ENCODE assay signal across 9 mouse cellular contexts in the genomic region with DNA sequence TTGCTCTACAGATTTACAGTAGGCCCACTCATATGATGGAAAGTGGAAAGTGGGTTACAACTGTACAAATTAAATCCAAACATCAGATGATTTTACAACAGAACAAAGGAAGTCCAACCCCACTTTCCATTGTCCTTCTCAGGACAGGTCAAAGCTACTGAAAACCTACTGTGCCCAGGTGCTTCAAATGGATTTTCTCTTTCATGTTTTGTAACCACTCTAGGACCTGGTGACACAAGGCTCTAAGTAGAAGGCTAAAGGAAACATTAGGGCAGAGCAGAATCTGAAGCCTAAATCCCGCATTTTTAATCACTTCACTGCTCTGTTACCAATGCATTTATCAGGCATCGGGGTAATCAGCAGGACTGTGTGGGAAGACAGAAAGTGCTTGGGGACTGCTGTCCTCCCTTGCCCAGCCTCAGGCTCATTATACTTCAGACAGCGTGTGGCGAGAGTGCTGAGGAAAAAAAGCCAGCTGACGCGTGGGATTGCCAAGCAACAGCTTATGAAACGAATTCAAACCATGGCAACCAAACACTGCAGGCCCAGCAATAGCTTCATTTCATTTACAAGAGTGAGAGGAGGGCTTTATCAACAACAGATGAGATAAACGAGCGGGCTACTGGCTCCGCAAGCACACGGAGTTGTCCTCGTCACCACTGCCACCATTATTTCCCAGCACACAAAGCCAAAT. TPM values are rescaled to one million over a fixed set of nuclear protein-coding genes. Genes with fewer than 3 reads are reported as not detected.
A peak's percentile ranks its signal among the peaks of the same experiment; 100 is the strongest.
DNase-seq lines count a peak whose midpoint lies in the region; ATAC-seq and TF ChIP-seq lines count a peak whose summit lies in the region.
"Had no signal": no experiment of that assay in that cellular context is flagged by ENCODE, and none has a peak within 500 bp of the region (broad histone marks: within the 10 kb centered on the region; RNA-seq: fewer than 3 reads in every experiment).

No protein-coding gene starts in this region.

- H3K9me3 ChIP-seq in neural tube, embryonic 11.5 days (ENCODE audit: control insufficient read depth, low read length), result no peaks in the 10 kb centered on the region
- H3K9me3 ChIP-seq: embryonic facial prominence, embryonic 13.5 days had no signal

- no peaks in the 10 kb centered on the region for H3K27me3 ChIP-seq in neural tube, embryonic 11.5 days (ENCODE audit: control insufficient read depth, insufficient read depth, low read length)
- H3K27me3 ChIP-seq in heart, adult 2 months (ENCODE audit: control insufficient read depth, insufficient read depth, low read length), result no peaks in the 10 kb centered on the region
- H3K27me3 ChIP-seq: embryonic facial prominence, embryonic 13.5 days had no signal

- DNase-seq in neural tube, embryonic 11.5 days (ENCODE audit: low spot score), result peak; percentile 68
- DNase-seq in neural tube, embryonic 10.5 days (ENCODE audit: extremely low spot score, low spot score), result no peak
- DNase-seq in heart, adult 2 months, result peak; percentile 37 to 45
- DNase-seq in layer of hippocampus, adult 2 months (ENCODE audit: low spot score in 2 of 2), result peak; percentile 75 to 90
- DNase-seq in lung, postnatal 14 days, result peak; percentile 32
- peak; percentile 50 for DNase-seq in right cerebral cortex, postnatal 4 days
- no peak for DNase-seq in thymus, postnatal 14 days
- DNase-seq in thymus, postnatal 4 days, result no peak

- no peak for TF ChIP-seq CTCF in heart, adult 2 months (IDR thresholded peaks at IDR 0.05)
- no peak for TF ChIP-seq CTCF in layer of hippocampus, adult 2 months (conservative IDR thresholded peaks at IDR 0.05)

- H3K79me2 ChIP-seq in heart, adult 2 months (replicated peaks; ENCODE audit: control insufficient read depth, insufficient read depth, low read length), result no peaks in the 10 kb centered on the region

- 55% methylated on average over 12 of the region's 12 CpGs for WGBS in neural tube, embryonic 11.5 days
- 41% methylated on average over 12 of the region's 12 CpGs for WGBS in heart, adult 2 months

- no peak overlapping the region for H3K9ac ChIP-seq in neural tube, embryonic 11.5 days (ENCODE audit: low read length)
- no peak overlapping the region for H3K9ac ChIP-seq in heart, adult 2 months (ENCODE audit: low read depth, low read length)
- H3K9ac ChIP-seq: embryonic facial prominence, embryonic 13.5 days had no signal

- TF ChIP-seq EP300 in heart, adult 2 months (IDR thresholded peaks at IDR 0.05; ENCODE audit: insufficient read depth, low read depth, low read length), result no peak

- no peak overlapping the region for H3K4me3 ChIP-seq in neural tube, embryonic 11.5 days (ENCODE audit: low read depth, low read length)
- H3K4me3 ChIP-seq in heart, adult 2 months, result no peak overlapping the region
- no peak overlapping the region; the same call in 1 of the 2 replicates for H3K4me3 ChIP-seq in layer of hippocampus, adult 2 months
- H3K4me3 ChIP-seq: embryonic facial prominence, embryonic 13.5 days had no signal

- no peaks in the 10 kb centered on the region for H3K4me1 ChIP-seq in neural tube, embryonic 11.5 days (ENCODE audit: control insufficient read depth, insufficient read depth, low read length)
- no peaks in the 10 kb centered on the region for H3K4me1 ChIP-seq in heart, adult 2 months (ENCODE audit: control insufficient read depth, insufficient read depth, low read length)
- H3K4me1 ChIP-seq: embryonic facial prominence, embryonic 13.5 days had no signal

- H3K4me2 ChIP-seq in neural tube, embryonic 11.5 days (ENCODE audit: low read depth), result no peak overlapping the region
- H3K4me2 ChIP-seq: embryonic facial prominence, embryonic 13.5 days had no signal

- intact Hi-C loops in heart, adult 2 months (cut with DNase I), result loop anchor here (5.0 kb wide), 1 partner anchor 39 kb away; a partner anchor contains a TSS

- ATAC-seq in neural tube, embryonic 11.5 days (ENCODE audit: insufficient read depth, low FRiP score, low TSS enrichment), result peak; percentile 78

- H3K36me3 ChIP-seq in neural tube, embryonic 11.5 days (ENCODE audit: control insufficient read depth, insufficient read depth, low read length), result no peaks in the 10 kb centered on the region
- no peaks in the 10 kb centered on the region for H3K36me3 ChIP-seq in heart, adult 2 months (ENCODE audit: control insufficient read depth, insufficient read depth, low read length)
- H3K36me3 ChIP-seq: embryonic facial prominence, embryonic 13.5 days had no signal

- TF ChIP-seq POLR2A in heart, adult 2 months (IDR thresholded peaks at IDR 0.05; ENCODE audit: insufficient read depth, low read depth, low read length), result no peak

- no peak overlapping the region for H3K27ac ChIP-seq in neural tube, embryonic 11.5 days (ENCODE audit: low read depth, low read length)
- H3K27ac ChIP-seq in heart, adult 2 months, result no peak overlapping the region
- H3K27ac ChIP-seq in layer of hippocampus, adult 2 months, result peak overlapping the region; percentile 88
- H3K27ac ChIP-seq: embryonic facial prominence, embryonic 13.5 days had no signal

RNA-seq across cellular contexts. Expression of a gene that starts 40.7 kb away (rescaled TPM):
- polyA plus RNA-seq in neural tube, embryonic 11.5 days (2014; fragmentation: Nextera tagmentation; extraction: Ambion mirVana), result 0.59 and 0.69 TPM in 2 replicates
- total RNA-seq in heart, adult 2 months (2021), result under 1 TPM; 0.32 to 0.81 TPM
- polyA plus RNA-seq in heart, adult 2 months (2012; rRNA removed), result 0.21 and 0.23 TPM in 2 replicates
- 10 to 100 TPM; 14.4 to 14.6 TPM for total RNA-seq in layer of hippocampus, adult 2 months (2021)

Comparison
In these comparisons a context has a peak if more than half of its experiments do, and no peak if none do; other contexts are left out.
1. DNase-seq: peak in neural tube, embryonic 11.5 days (single experiment), heart, adult 2 months (2 of 2), layer of hippocampus, adult 2 months (2 of 2), lung, postnatal 14 days (single experiment) and right cerebral cortex, postnatal 4 days (single experiment); none in neural tube, embryonic 10.5 days (single experiment), thymus, postnatal 14 days (single experiment) and thymus, postnatal 4 days (single experiment).
2. RNA of a gene that starts 40.7 kb away (total RNA-seq): 14.4 to 14.6 TPM in layer of hippocampus, adult 2 months; 0.32 to 0.81 TPM in heart, adult 2 months; every median in the first group is over 4 times any median in the second.